Mouse (Mus musculus) embryonic fibroblast, embryonic 13.5 days (primary cell): ENCODE measurements around the gene Ctse. TPM values are rescaled to one million over a fixed set of nuclear protein-coding genes. Genes with fewer than 3 reads are reported as not detected.

Source experiments
- H3K27ac ChIP-seq: 2 replicates; pipeline ENCODE4 v1.5.1; 2012; ENCODE audit warnings: low read length, control low read depth, inconsistent platforms; ENCODE audit not compliant: insufficient read depth
- H3K4me1 ChIP-seq: 2 replicates; pipeline ENCODE4 v1.6.1; 2011; ENCODE audit warnings: low read length; ENCODE audit not compliant: control insufficient read depth, insufficient read depth
- H3K4me3 ChIP-seq: 2 replicates; pipeline ENCODE4 v1.5.1; 2011; ENCODE audit warnings: mild to moderate bottlenecking, control low read depth, low read length; ENCODE audit not compliant: insufficient read depth
- CTCF ChIP-seq: IDR thresholded peaks from 2 replicates; pipeline ENCODE4 v1.5.1; 2011; ENCODE audit warnings: mild to moderate bottlenecking, control low read depth, low read length, moderate library complexity, borderline replicate concordance; ENCODE audit not compliant: insufficient read depth
- POLR2A ChIP-seq: IDR thresholded peaks from 2 replicates; pipeline ENCODE4 v1.6.1; 2011; ENCODE audit warnings: low read depth, mild to moderate bottlenecking, control low read depth, low read length, moderate library complexity
- polyA plus RNA-seq: library from polyadenylated mRNA; stranded (reverse); fragments of >200 nt; gene quantifications from 2 replicates; pipeline ENCODE4 v1.2.4, GENCODE M21; 2011; ENCODE audit warnings: low read depth; ENCODE audit not compliant: missing spikeins, insufficient read length

The Ctse gene
- polyA plus RNA-seq, 1 experiment, result not detected

DNA sequence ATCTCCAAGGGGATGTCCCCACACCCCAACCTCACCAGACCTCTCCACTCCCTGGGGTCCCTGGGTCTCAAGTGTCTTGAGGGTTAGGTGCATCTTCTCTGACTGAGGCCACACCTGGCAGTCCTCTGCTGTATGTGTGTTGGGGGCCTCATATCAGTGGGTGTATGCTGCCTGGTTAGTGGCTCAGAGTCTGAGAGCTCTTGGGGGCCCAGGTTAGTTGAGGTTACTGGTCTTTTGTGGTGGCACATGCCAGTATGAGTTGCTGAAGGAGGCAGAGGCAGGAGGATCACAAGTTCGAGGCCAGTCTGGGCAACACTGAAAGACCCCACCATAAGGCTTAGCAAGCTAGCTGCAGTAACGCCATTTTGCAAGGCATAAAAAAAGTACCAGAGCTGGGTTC lies 4.1 kb downstream of the Ctse start:
- Histone ChIP-seq H3K4me1 (no peaks in the 10 kb centered on the region), H3K4me3 (no peak overlapping the region), H3K27ac (no peak overlapping the region)
- TF ChIP-seq CTCF (no peak), POLR2A (no peak)

GRCm38 (mm10) chr1:131652670-131653443 lies 14.8 kb downstream of the Ctse start:
- TF ChIP-seq POLR2A (no peak), CTCF (no peak)

DNA sequence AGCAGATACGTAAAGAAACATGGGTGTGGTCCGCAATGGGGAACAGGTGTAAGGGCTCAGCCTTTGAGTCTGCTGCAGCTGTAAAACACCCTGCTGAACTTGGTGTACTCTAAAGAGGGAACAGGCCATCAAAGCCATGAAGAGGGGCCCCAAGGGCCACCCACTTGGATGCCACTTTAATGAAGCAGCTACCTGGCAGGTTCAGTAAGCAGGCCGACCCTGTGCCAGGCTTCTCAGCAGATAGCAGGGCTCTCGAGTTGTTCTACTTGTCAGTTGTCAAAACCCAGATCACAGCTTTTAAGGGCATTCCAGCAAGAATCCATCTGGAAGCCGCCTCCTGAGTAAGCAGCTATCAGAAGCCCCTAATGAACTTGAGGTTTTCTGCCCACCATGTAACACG lies 17.5 kb downstream of the Ctse start:
- Histone ChIP-seq H3K4me1 (no peaks in the 10 kb centered on the region), H3K27ac (no peak overlapping the region)
- TF ChIP-seq CTCF (no peak), POLR2A (no peak)

More at GRCm38 (mm10) chr1:131652670-131653443, 14.8 kb downstream of the Ctse start:
- Histone ChIP-seq H3K4me1 (no peaks in the 10 kb centered on the region), H3K27ac (no peak overlapping the region), H3K4me3 (no peak overlapping the region)

GRCm38 (mm10) chr1:131657945-131658354 lies 19.8 kb downstream of the Ctse start:
- Histone ChIP-seq H3K4me1 (no peaks in the 10 kb centered on the region), H3K4me3 (no peak overlapping the region), H3K27ac (no peak overlapping the region)
- peak; percentile 94 for TF ChIP-seq CTCF
- TF ChIP-seq POLR2A, result no peak

More for the DNA sequence above, 17.5 kb downstream of the Ctse start:
- no peak overlapping the region for H3K4me3 ChIP-seq

DNA sequence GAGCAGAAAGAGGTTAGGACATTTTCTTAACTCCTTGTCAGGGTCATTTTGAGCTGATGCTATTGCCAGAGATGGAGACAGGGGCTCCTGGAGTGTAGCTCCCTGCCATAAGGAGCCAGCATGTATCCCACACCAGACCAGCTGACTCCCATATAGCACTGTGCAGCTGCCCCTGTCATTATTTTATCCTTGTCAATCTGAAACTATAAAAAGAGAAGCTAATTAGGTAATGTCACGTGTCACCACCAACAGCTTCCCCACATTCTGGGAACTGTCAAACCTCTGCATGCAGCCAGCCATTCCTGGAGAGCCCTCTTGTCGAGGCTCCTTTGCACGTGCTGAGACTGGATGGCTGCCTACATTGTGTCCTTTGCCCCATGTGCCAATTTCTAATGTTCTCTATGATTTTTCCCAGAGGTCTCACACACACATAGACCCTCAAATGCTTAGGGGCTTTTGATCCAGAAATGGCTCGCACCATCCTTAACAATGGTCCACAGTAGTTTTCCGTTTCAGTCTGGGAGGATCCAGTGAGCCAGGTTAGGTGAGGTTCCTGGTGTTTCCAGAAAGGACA lies 21.5 kb downstream of the Ctse start:
- Histone ChIP-seq H3K4me1 (no peaks in the 10 kb centered on the region), H3K4me3 (no peak overlapping the region), H3K27ac (no peak overlapping the region)
- TF ChIP-seq POLR2A, result no peak
- TF ChIP-seq CTCF, result no peak

- Histone ChIP-seq H3K27ac (no peak overlapping the region), H3K4me3 (no peak overlapping the region), H3K4me1 (no peaks in the 10 kb centered on the region)
- TF ChIP-seq POLR2A (no peak), CTCF (no peak)
Measured at GRCm38 (mm10) chr1:131660266-131660665, 22.2 kb downstream of the Ctse start.

DNA sequence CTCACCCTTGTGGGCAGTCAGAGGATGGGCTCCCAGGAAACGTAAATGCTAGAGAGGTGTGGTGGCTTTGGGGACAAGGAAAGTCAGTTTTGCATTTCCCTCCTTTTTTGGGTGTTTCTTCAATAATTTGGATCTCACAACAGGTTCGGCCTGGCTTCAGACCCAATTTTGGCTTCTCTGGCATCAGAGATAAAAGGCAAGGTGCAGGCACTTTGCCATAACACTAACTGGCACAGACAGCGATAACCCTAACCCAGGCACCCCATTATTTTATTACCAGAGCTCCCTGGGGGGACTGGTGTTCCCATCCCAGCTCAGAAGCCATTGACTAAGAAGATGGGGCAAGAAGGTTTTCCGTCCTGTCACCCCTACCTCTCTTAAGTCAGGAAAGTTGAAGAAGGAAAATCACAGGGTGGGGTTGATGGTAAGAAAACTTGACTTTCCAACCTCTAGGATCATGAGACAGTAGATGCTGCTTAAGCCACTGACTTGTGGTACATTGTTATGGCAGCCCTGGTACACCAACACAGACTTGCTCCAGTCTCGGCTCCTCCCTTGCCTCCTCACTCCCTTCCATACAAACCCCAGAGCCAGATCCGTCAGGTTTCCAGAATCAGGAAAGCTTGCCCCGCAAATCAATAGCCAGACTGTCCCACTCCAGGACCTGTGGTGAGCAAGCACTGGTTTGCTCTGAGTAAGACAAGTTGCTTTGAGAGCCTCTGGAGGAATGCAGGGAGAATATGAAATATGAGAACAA lies 22.8 kb downstream of the Ctse start:
- no peak overlapping the region for H3K4me3 ChIP-seq
- H3K27ac ChIP-seq, result no peak overlapping the region
- TF ChIP-seq CTCF, result no peak
- TF ChIP-seq POLR2A, result no peak
- H3K4me1 ChIP-seq, result no peaks in the 10 kb centered on the region

DNA sequence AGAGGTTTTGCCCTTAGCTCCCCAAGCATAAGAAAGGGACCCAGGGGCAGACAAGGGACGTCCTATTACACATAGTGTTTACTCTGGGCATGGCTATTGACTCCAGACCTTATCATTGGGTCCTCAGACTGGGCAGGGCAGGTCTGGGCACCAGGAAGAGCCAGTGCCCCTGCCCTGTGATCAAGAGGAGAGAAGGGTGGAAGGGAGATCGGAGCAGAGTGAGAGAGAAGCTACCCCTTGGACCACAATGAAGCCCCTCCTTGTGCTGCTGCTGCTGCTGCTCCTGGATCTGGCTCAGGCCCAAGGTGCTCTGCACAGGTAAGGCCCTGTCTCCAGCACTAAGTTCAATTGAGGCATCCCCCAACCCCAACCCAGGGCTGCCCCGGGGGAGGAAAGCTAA lies 23.6 kb downstream of the Ctse start:
- Histone ChIP-seq H3K4me1 (no peaks in the 10 kb centered on the region), H3K27ac (no peak overlapping the region), H3K4me3 (no peak overlapping the region)
- TF ChIP-seq CTCF (no peak), POLR2A (no peak)

GRCm38 (mm10) chr1:131663286-131663995 lies 25.3 kb downstream of the Ctse start:
- Histone ChIP-seq H3K4me1 (no peaks in the 10 kb centered on the region), H3K4me3 (no peak overlapping the region), H3K27ac (no peak overlapping the region)
- TF ChIP-seq CTCF (no peak), POLR2A (no peak)

DNA sequence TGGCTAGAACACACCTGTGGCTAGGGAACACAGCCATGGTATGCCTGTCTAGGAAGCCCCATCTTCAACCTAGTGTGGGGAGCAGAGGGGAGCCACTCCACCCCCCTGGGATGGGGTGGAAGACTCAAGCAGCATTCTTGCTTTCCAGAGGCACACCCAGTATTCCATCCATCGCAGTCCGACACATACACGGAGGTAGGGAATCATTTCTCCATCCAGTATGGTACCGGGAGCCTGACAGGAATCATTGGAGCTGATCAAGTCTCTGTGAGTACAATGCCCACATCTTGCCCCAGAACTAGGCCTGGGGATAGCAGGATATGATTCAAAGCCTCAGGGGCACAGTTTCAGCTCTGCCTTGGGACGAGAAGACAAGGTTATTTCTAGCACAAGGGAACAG lies 26.0 kb downstream of the Ctse start:
- no peaks in the 10 kb centered on the region for H3K4me1 ChIP-seq
- H3K4me3 ChIP-seq, result no peak overlapping the region
- no peak overlapping the region for H3K27ac ChIP-seq

More for the DNA sequence above, 26.0 kb downstream of the Ctse start:
- TF ChIP-seq POLR2A (no peak), CTCF (no peak)
